Mouse (Mus musculus) E14TG2a.4 (cell line): ENCODE data around the gene Kif22.
A peak's percentile ranks its signal among the peaks of the same experiment; 100 is the strongest.

Experiments
- H3K27me3 ChIP-seq: 2 replicates; pipeline ENCODE4 v1.6.1; 2014; ENCODE audit warnings: low read length, control low read depth; ENCODE audit not compliant: insufficient read depth
- H3K36me3 ChIP-seq: 2 replicates; pipeline ENCODE4 v1.6.1; 2014; ENCODE audit warnings: low read length, control low read depth; ENCODE audit not compliant: insufficient read depth
- H3K4me1 ChIP-seq: replicated peaks from 2 replicates; pipeline ENCODE4 v1.6.1; 2014; ENCODE audit warnings: low read depth, low read length, control low read depth
- H3K4me3 ChIP-seq: replicated peaks from 2 replicates; pipeline ENCODE4 v1.5.1; 2014; ENCODE audit warnings: mild to moderate bottlenecking, low read length
- H3K9me3 ChIP-seq: 2 replicates; pipeline ENCODE4 v1.6.1; 2014; ENCODE audit warnings: low read length, control low read depth
- CTCF ChIP-seq: conservative IDR thresholded peaks from 2 replicates; pipeline ENCODE4 v1.5.1; 2014; ENCODE audit warnings: low read length
- NANOG ChIP-seq: IDR thresholded peaks from 2 replicates; pipeline ENCODE4 v1.6.1; 2014; ENCODE audit warnings: borderline replicate concordance, low read length, mixed read lengths
- POU5F1 ChIP-seq: IDR thresholded peaks from 2 replicates; pipeline ENCODE4 v1.6.1; 2014; ENCODE audit warnings: low read length, borderline replicate concordance

Kif22 gene

GRCm38 (mm10) chr7:127016486-127016938 lies 25.8 kb downstream of the Kif22 start:
- Histone ChIP-seq H3K4me3 (peak overlapping the region; percentile 97), H3K4me1 (peaks cover 84% of the 10 kb centered on the region), H3K9me3 (no peaks in the 10 kb centered on the region), H3K27me3 (no peaks in the 10 kb centered on the region), H3K36me3 (peaks cover 55% of the 10 kb centered on the region)
- TF ChIP-seq NANOG = no peak
- no peak for TF ChIP-seq CTCF
- no peak for TF ChIP-seq POU5F1

- no peak for TF ChIP-seq CTCF
- TF ChIP-seq NANOG = no peak
- no peak for TF ChIP-seq POU5F1
- peak within 1 kb of the TSS; percentile 97 for H3K4me3 ChIP-seq
These were observed 26.0 kb downstream of the Kif22 start, which contains the start of gene Pagr1b for GRCm38 (mm10) chr7:127016481-127016485. Pagr1b (minus strand) TSS chr7:127016484.

GRCm38 (mm10) chr7:127016081-127016480 lies 26.2 kb downstream of the Kif22 start:
- Histone ChIP-seq H3K9me3 (no peaks in the 10 kb centered on the region), H3K4me3 (peak overlapping the region; percentile 97), H3K4me1 (peaks cover 84% of the 10 kb centered on the region), H3K36me3 (peaks cover 59% of the 10 kb centered on the region), H3K27me3 (no peaks in the 10 kb centered on the region)
- TF ChIP-seq NANOG (no peak), CTCF (no peak), POU5F1 (no peak)

More at GRCm38 (mm10) chr7:127016481-127016485, 26.0 kb downstream of the Kif22 start, which contains the start of gene Pagr1b:
- Histone ChIP-seq H3K27me3 (no peaks in the 10 kb centered on the region), H3K36me3 (peaks cover 57% of the 10 kb centered on the region), H3K4me1 (peaks cover 84% of the 10 kb centered on the region), H3K9me3 (no peaks in the 10 kb centered on the region)

GRCm38 (mm10) chr7:127014993-127015392 lies 27.3 kb downstream of the Kif22 start:
- no peaks in the 10 kb centered on the region for H3K27me3 ChIP-seq
- peaks cover 66% of the 10 kb centered on the region for H3K36me3 ChIP-seq
- peak overlapping the region; percentile 97 for H3K4me3 ChIP-seq
- TF ChIP-seq NANOG = no peak
- H3K9me3 ChIP-seq = no peaks in the 10 kb centered on the region
- H3K4me1 ChIP-seq = peaks cover 85% of the 10 kb centered on the region

GRCm38 (mm10) chr7:127014320-127014719 lies 28.0 kb downstream of the Kif22 start, which contains the start of gene Mvp:
Mvp (minus strand) TSS chr7:127014621.
- Histone ChIP-seq H3K4me1 (peaks cover 85% of the 10 kb centered on the region), H3K9me3 (no peaks in the 10 kb centered on the region), H3K4me3 (peak within 1 kb of the TSS; percentile 97), H3K36me3 (peaks cover 61% of the 10 kb centered on the region), H3K27me3 (no peaks in the 10 kb centered on the region)
- TF ChIP-seq CTCF (no peak), NANOG (no peak), POU5F1 (no peak)

- H3K4me1 ChIP-seq = peaks cover 85% of the 10 kb centered on the region
- H3K9me3 ChIP-seq = no peaks in the 10 kb centered on the region
- no peaks in the 10 kb centered on the region for H3K27me3 ChIP-seq
- TF ChIP-seq POU5F1 (no peak), NANOG (no peak), CTCF (no peak)
- H3K4me3 ChIP-seq = peak overlapping the region; percentile 97; the same call in 1 of the 2 replicates
- peaks cover 54% of the 10 kb centered on the region for H3K36me3 ChIP-seq
These were observed 28.9 kb downstream of the Kif22 start for GRCm38 (mm10) chr7:127013385-127013784.

GRCm38 (mm10) chr7:127012845-127013244 lies 29.4 kb downstream of the Kif22 start:
- Histone ChIP-seq H3K9me3 (no peaks in the 10 kb centered on the region), H3K4me3 (peak overlapping the region; percentile 97; the same call in 1 of the 2 replicates), H3K36me3 (peaks cover 54% of the 10 kb centered on the region), H3K27me3 (no peaks in the 10 kb centered on the region), H3K4me1 (peaks cover 85% of the 10 kb centered on the region)
- no peak for TF ChIP-seq CTCF
- no peak for TF ChIP-seq NANOG
- no peak for TF ChIP-seq POU5F1

- no peak for TF ChIP-seq POU5F1
- no peak for TF ChIP-seq NANOG
- TF ChIP-seq CTCF = no peak
These were observed 29.9 kb downstream of the Kif22 start for GRCm38 (mm10) chr7:127012374-127012773.

GRCm38 (mm10) chr7:127011717-127012116 lies 30.6 kb downstream of the Kif22 start:
- Histone ChIP-seq H3K36me3 (peaks cover 54% of the 10 kb centered on the region), H3K27me3 (no peaks in the 10 kb centered on the region), H3K4me3 (peak overlapping the region; percentile 30), H3K9me3 (no peaks in the 10 kb centered on the region), H3K4me1 (peaks cover 92% of the 10 kb centered on the region)
- no peak for TF ChIP-seq NANOG
- TF ChIP-seq POU5F1 = no peak
- TF ChIP-seq CTCF = no peak

More at GRCm38 (mm10) chr7:127012374-127012773, 29.9 kb downstream of the Kif22 start:
- peaks cover 54% of the 10 kb centered on the region for H3K36me3 ChIP-seq
- no peaks in the 10 kb centered on the region for H3K27me3 ChIP-seq
- H3K4me3 ChIP-seq = no peak overlapping the region
- H3K9me3 ChIP-seq = no peaks in the 10 kb centered on the region
- peaks cover 86% of the 10 kb centered on the region for H3K4me1 ChIP-seq

- H3K27me3 ChIP-seq = no peaks in the 10 kb centered on the region
- peaks cover 96% of the 10 kb centered on the region for H3K4me1 ChIP-seq
- H3K4me3 ChIP-seq = peak overlapping the region; percentile 30; the same call in 1 of the 2 replicates
- H3K9me3 ChIP-seq = no peaks in the 10 kb centered on the region
- peaks cover 54% of the 10 kb centered on the region for H3K36me3 ChIP-seq
- TF ChIP-seq POU5F1 = no peak
- no peak for TF ChIP-seq NANOG
- TF ChIP-seq CTCF = no peak
These were observed 31.2 kb downstream of the Kif22 start for GRCm38 (mm10) chr7:127011051-127011450.
